Comparison of ENCODE assay signal across 22 mouse cellular contexts in genomic region chr3:145402257-145402656, GRCm38 (mm10).
DNase-seq lines count a peak whose midpoint lies in the region; ATAC-seq and TF ChIP-seq lines count a peak whose summit lies in the region.
"Had no signal": no experiment of that assay in that cellular context is flagged by ENCODE, and none has a peak within 500 bp of the region (broad histone marks: within the 10 kb centered on the region; RNA-seq: fewer than 3 reads in every experiment).

No protein-coding gene starts in this region.

- H3K36me3 ChIP-seq in testis, adult 2 months (ENCODE audit: control insufficient read depth, insufficient read depth, low read length), result no peaks in the 10 kb centered on the region
- H3K36me3 ChIP-seq in hindbrain, embryonic 16.5 days (ENCODE audit: control insufficient read depth, insufficient read depth, low read length), result no peaks in the 10 kb centered on the region
- no peaks in the 10 kb centered on the region for H3K36me3 ChIP-seq in midbrain, embryonic 15.5 days (replicated peaks)
- H3K36me3 ChIP-seq in thymus, adult 2 months (ENCODE audit: control insufficient read depth, insufficient read depth, low read length), result no peaks in the 10 kb centered on the region
- H3K36me3 ChIP-seq: embryonic facial prominence, embryonic 12.5 days; heart, embryonic 15.5 days; limb, embryonic 13.5 days had no signal

- H3K9me3 ChIP-seq in hindbrain, embryonic 16.5 days (ENCODE audit: control insufficient read depth, low read length), result no peaks in the 10 kb centered on the region
- no peaks in the 10 kb centered on the region for H3K9me3 ChIP-seq in midbrain, embryonic 15.5 days
- H3K9me3 ChIP-seq: embryonic facial prominence, embryonic 12.5 days; heart, embryonic 15.5 days; limb, embryonic 13.5 days had no signal

- no peaks in the 10 kb centered on the region for H3K27me3 ChIP-seq in testis, adult 2 months (ENCODE audit: control insufficient read depth, insufficient read depth, low read length)
- H3K27me3 ChIP-seq in hindbrain, embryonic 16.5 days (replicated peaks; ENCODE audit: control insufficient read depth, insufficient read depth, low read length), result no peaks in the 10 kb centered on the region
- H3K27me3 ChIP-seq in midbrain, embryonic 15.5 days (replicated peaks), result no peaks in the 10 kb centered on the region
- H3K27me3 ChIP-seq in thymus, adult 2 months (ENCODE audit: control insufficient read depth, insufficient read depth, low read length), result no peaks in the 10 kb centered on the region
- H3K27me3 ChIP-seq: embryonic facial prominence, embryonic 12.5 days; heart, embryonic 15.5 days; limb, embryonic 13.5 days had no signal

- H3K4me3 ChIP-seq in testis, adult 2 months (ENCODE audit: control insufficient read depth, low read depth, low read length), result peak overlapping the region; percentile 11; the same call in 1 of the 2 replicates
- peak overlapping the region; percentile 31 for H3K4me3 ChIP-seq in hindbrain, embryonic 16.5 days (ENCODE audit: low read length)
- peak overlapping the region; percentile 29 for H3K4me3 ChIP-seq in midbrain, embryonic 15.5 days
- no peak overlapping the region for H3K4me3 ChIP-seq in thymus, adult 2 months (ENCODE audit: control insufficient read depth, insufficient read depth, low read length)
- H3K4me3 ChIP-seq: embryonic facial prominence, embryonic 12.5 days; erythroblast, embryonic 14.5 days; heart, embryonic 15.5 days; limb, embryonic 13.5 days had no signal

- 92% methylated on average over 10 of the region's 10 CpGs for WGBS in hindbrain, embryonic 16.5 days
- WGBS in midbrain, embryonic 15.5 days, result 84% methylated on average over 10 of the region's 10 CpGs
- 93% methylated on average over 10 of the region's 10 CpGs for WGBS in thymus, adult 2 months

- no peak overlapping the region for H3K27ac ChIP-seq in testis, adult 2 months (ENCODE audit: control insufficient read depth, insufficient read depth, low read depth, low read length)
- no peak overlapping the region for H3K27ac ChIP-seq in hindbrain, embryonic 16.5 days (ENCODE audit: low read depth, low read length)
- no peak overlapping the region for H3K27ac ChIP-seq in midbrain, embryonic 15.5 days
- H3K27ac ChIP-seq in thymus, adult 2 months (ENCODE audit: control insufficient read depth, insufficient read depth, low read length), result no peak overlapping the region
- H3K27ac ChIP-seq: embryonic facial prominence, embryonic 12.5 days; heart, embryonic 15.5 days; kidney, postnatal 0 days; limb, embryonic 13.5 days; liver, embryonic 14.5 days; stomach, postnatal 0 days had no signal

- ATAC-seq in hindbrain, embryonic 16.5 days, result no peak
- ATAC-seq in midbrain, embryonic 15.5 days (replicated peaks), result no peak
- ATAC-seq: intestine, postnatal 0 days had no signal

- H3K9ac ChIP-seq in hindbrain, embryonic 16.5 days (ENCODE audit: low read depth, low read length), result no peak overlapping the region
- H3K9ac ChIP-seq in midbrain, embryonic 15.5 days, result no peak overlapping the region
- H3K9ac ChIP-seq: embryonic facial prominence, embryonic 12.5 days; heart, embryonic 15.5 days; limb, embryonic 13.5 days; liver, embryonic 14.5 days had no signal

- no peak for TF ChIP-seq POLR2A in testis, adult 2 months (IDR thresholded peaks at IDR 0.05; ENCODE audit: control insufficient read depth, low read depth, low read length)
- TF ChIP-seq POLR2A in thymus, adult 2 months (IDR thresholded peaks at IDR 0.05; ENCODE audit: control insufficient read depth, extremely low read depth, insufficient read depth, low read length, poor library complexity), result no peak

- H3K4me1 ChIP-seq in testis, adult 2 months (ENCODE audit: control insufficient read depth, insufficient read depth, low read length), result peaks cover 4% of the 10 kb centered on the region
- no peaks in the 10 kb centered on the region; the same call in 1 of the 2 replicates for H3K4me1 ChIP-seq in hindbrain, embryonic 16.5 days (ENCODE audit: control insufficient read depth, insufficient read depth, low read depth, low read length)
- H3K4me1 ChIP-seq in midbrain, embryonic 15.5 days, result no peaks in the 10 kb centered on the region
- no peaks in the 10 kb centered on the region for H3K4me1 ChIP-seq in thymus, adult 2 months (replicated peaks; ENCODE audit: control insufficient read depth, insufficient read depth, low read length)
- H3K4me1 ChIP-seq: embryonic facial prominence, embryonic 12.5 days; heart, embryonic 15.5 days had no signal

- no peak for DNase-seq in testis, postnatal 10 days (ENCODE audit: low spot score)
- no peak for DNase-seq in thymus, adult 2 months
- DNase-seq in adrenal gland, postnatal 4 days (ENCODE audit: low spot score in 2 of 2), result no peak
- no peak for DNase-seq in spleen, adult 18-20 months
- DNase-seq: adrenal gland, postnatal 10 days; cerebellum, adult 11 months; cerebellum, postnatal 10 days; gastrocnemius, postnatal 14 days; heart, adult 18-20 months; right cerebral cortex, postnatal 4 days; thymus, postnatal 25 days had no signal

- no peak for TF ChIP-seq CTCF in testis, adult 2 months (IDR thresholded peaks at IDR 0.05; ENCODE audit: control insufficient read depth, insufficient read depth, insufficient replicate concordance, low read depth, low read length)
- no peak for TF ChIP-seq CTCF in thymus, adult 2 months (IDR thresholded peaks at IDR 0.05; ENCODE audit: borderline replicate concordance, control insufficient read depth, extremely low read depth, insufficient read depth, low read length, poor library complexity)

- peak overlapping the region; percentile 58 for H3K4me2 ChIP-seq in hindbrain, embryonic 16.5 days (ENCODE audit: low read length)
- H3K4me2 ChIP-seq in midbrain, embryonic 15.5 days, result peak overlapping the region; percentile 47
- H3K4me2 ChIP-seq: embryonic facial prominence, embryonic 12.5 days; heart, embryonic 15.5 days; limb, embryonic 13.5 days had no signal
